Mouse (Mus musculus) cerebellum, adult 11 months (tissue): ENCODE data around the gene Etv6.

Experiments used
- DNase-seq: peaks from one replicate; pipeline ENCODE4 v3.0.0; 2022

Etv6 gene

DNA sequence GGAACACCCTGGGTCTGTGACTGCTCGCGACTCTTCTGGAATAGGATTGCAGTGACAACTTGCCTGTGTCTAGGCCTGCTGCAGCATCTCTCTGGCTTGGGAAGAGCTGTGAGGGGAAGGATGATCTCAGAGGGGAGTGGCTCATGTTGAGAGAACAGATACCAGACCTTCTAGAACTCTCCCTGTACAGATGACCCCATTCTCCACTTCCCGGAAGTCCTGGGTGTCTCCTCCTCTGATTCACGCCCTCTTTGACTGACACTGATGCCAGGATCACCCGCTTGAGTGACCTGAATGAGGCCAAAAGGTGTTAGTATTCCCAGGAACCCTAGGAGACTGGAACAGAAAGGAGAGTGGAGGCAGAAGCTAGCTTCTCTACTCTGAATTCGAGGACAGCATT is 137.9 kb downstream of the Etv6 start:
- DNase-seq: no peak

DNA sequence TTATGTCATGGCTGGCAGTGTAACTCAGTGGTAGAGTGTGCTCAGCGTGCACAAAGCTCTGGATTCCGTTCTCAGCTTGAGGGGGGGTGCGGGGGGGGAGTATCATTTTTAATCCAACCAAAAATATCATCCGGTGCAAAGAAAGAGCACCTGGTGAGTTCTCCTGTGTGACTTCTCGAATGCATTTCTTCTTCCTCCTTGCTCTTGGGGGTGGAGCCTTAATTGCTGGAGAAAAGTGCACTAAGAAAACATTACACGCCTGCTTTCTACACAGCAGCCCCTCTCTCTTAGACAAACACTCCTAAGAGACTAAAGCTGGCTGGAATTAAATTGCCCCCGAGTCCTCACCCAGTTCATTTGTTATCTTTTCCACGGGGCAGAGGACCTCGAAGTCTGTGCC is 139.6 kb downstream of the Etv6 start:
- no peak for DNase-seq

DNA sequence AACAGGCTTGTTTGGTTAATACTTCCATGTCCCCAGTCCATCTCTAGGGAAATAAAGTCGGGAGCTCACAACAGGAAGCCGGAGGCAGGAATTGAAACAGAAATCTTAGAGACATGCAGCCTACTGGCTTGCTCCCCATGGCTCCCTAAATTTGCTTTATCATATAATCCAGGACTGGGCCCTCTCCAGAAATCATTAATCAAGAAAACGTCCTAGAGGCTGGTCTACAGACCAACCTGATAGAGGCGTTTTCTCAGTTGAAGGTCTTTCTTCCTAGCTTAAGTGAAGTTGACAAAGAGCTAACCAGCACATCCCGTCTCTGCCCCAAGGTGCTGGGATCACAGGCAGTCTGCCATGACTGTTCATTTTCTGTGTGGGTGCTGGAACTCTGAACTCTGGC is 141.7 kb downstream of the Etv6 start:
- DNase-seq: no peak

DNA sequence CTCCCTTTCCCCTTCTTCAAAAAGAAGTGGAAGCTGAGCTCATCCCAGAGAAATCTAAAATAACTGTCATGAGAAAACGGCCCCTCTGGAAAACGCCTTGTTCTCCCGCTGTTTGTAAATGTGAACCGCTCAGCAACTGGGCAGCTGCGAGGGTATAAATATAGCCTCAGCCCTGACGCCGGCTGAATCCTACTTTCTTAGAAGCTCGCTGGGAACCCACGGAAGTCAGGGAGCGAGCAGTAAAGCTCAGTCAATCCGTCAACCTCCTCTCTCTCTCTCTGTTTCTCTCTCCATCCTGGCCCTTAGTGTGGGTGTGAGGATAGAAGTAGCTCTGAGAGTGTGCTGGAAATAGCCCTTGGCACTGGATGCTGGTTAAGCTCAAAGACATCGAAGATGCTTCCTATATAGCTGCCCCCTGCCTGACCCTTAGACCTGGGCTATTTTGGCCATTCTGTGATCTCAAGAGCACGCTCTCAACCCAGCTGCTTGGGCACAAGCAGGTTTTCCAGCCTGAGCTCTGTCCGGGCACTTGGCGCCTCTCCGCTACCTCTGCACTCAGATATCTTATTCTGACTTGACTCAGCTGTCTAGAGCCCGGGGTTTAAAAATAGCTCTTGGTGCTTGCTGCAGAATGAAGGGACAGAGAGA is 146.9 kb downstream of the Etv6 start:
- DNase-seq: no peak

DNA sequence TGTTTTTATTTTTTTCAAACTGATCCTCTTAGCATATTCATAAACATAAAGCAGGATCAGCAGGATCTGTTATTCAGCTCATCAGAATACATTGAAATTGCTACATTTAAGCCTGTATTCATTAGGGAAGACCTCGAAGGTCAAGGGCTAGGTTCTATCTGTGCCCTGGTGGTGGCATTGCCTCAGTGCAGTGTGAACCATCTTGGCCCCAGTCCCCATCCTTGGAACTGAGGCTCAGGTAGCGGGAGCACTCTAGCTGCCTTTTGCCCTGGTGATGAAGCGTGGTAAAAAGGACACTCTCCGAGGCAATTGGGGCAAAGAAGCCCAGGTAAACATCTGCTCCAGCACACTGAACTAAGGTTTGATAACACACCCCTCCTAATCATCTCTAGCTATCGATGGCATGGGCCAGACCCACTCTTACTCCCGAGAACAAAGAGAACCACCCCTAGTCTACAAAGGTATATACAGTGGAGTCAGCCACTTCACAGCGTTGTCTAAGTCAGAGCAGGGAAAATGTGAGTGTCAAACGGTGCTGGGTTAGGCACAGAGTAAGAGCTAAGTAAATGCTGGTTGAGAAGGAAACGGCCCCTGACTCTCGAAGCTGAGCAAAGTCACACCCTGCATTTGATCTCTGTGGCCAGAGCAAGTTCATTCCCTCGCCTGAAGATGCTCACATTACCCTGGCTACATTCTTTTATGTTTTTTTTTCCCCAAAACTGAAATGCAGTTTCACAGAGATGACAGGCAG is 148.3 kb downstream of the Etv6 start:
- no peak for DNase-seq

DNA sequence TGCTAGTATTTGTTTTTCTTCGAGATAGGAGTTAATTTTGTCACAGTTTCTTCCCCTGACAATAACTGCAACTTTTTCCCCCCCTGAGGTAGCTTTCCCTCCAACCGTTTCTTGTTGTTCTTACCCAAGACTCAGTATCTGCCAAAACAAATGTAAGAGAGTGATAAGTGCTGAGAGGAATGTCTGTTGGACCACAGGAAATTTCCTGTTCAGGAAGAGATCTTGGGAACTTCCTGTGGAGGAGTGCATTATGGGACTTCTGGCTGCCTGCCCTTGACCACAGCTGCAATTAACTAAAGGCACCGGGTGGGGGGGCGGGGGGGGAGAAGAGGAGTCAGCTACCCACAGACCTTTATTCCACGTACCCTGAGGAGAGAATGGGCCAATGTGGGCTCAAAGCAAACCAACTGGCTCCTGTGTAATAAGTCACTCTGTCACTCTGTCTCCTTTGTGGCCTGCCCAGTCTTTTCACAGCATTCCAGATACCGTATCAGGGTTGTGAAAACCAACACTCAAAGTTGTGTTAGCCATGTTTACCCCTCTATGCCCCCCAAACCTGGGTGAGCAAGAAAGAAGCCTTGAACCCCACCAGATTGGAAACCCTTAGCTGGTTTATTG is 150.9 kb downstream of the Etv6 start:
- no peak for DNase-seq

DNA sequence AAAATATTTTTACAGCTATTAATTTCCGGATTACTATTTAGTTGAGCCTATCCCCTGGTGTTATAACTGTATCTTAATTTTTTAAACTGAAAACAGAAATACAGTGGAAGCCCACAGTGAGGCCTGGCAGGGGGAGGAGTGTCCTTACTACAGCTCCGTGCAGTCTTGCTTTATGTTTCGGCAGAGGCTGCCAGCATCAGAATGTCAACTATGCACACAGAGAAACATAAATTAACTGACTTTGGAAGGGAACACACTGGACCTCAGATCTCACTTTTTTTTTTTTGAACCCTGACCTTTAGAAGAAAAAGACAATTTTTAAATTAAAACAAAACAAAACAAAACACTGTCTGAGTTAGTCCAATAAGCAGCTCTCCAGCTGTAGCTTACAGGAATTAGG is 153.2 kb downstream of the Etv6 start:
- no peak for DNase-seq

DNA sequence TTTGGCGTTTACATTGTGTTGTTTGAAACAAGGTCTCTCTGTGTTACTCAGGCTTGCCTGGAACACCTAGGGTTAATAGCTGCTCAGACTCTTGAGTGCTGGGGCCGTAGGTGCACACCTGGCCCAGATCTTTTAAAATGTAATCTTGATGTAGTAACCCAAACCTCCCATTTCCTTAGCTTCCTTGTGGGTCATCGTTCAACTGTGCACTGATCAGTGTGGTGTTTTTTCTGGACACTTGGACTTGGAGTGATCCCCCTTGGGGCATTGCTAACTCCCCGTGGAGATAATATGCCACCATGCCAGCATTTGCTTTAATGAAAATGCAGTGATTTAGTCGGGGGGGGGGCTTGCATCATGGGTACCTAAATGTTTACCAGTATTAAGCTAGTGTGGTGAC is 153.7 kb downstream of the Etv6 start:
- no peak for DNase-seq

DNA sequence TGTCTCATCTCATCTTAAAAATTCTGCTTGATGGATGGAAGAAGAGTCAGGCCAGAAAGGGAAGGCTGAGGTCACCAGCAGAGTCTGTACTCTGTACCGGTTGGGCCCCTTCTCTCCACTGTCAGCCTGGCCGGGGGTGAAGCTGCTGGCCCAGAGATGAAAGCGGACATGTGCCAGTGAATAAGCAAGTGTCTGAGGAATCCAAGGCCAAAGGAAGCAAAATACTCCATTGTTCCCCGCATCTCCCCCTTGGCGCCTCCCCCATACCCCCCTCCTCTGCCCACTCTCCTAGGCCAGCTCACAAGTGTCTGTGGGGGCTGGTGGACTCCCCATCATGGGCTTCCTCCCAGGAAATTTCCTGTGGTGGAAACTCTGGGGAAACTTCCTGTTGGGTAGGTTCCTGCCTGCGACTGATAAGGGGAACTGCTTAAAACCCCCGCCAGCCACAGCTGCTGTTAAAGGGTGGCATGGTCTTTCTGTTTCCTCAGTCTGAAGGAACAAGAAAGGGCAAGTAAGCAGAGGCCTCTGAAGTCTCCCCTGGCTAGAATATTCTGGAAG is 154.2 kb downstream of the Etv6 start:
- DNase-seq: no peak

DNA sequence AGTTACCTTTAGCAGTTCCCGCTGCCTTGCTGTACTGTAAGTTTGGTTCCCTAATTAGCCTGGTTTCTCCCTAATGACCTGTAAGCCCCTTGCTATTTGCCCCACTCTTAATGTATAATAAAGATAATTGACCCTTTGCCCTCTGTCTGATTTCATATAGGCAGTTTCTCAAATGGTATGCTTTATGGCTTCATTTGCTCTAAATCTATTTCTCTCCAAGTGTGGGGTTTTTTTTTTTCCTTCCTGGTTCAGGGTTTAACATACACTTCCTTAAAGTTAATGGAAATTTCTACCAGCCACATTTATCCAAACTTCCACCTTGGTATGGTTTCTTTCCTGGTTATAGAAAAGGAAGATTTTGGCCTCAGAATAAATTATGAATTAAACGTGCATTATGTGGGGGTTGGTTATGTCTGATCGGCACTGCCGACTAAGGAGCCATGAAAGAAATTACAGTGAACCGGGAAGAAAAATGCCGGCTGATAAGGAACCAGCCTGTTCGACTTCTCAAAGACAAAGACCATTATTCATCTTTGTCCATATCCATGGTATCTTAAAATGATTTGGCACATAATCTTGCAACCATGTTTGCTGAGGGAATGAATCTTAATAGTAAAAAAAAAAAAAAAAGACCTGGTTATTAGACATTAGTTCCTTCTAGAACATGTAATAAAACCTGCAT is 155.2 kb downstream of the Etv6 start:
- no peak for DNase-seq

DNA sequence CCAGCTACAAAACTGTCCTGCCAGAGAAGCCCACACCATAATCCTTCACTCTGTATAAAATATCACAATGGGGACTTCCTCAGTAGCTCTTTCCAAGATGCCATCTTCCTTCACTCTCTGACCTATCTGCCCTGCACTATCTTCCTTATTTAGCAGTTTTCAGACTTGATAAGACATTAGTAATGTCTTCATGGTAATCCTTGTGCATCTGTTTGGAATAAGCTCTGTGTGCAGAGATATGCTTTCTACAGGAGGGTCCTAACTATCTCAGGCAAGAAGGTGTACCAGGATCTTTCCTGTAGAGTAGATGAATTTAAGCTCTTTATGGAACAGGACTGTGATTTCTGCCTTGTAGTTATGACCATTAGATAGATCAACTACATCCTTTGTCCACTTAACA is 157.2 kb downstream of the Etv6 start:
- no peak for DNase-seq

DNA sequence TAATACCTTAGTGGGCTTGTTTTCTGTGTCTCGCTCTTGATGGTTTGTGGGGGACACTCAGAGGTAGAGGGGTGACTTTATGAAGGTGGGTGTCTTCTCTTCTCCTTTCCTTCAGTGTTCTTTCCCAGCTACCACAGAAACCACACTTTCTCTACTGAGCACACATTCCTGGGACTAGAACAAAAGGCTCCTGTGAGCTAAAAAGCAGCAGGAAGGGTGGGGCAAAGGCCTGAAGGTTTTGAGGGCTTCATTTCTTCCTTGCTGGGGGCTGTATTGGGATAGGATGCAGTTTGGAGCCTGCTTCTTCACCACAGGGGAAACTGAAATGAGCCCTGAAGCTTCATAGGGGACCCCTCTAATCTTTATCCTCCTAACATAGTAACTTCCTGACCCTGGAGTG is 164.4 kb downstream of the Etv6 start:
- DNase-seq: no peak

DNA sequence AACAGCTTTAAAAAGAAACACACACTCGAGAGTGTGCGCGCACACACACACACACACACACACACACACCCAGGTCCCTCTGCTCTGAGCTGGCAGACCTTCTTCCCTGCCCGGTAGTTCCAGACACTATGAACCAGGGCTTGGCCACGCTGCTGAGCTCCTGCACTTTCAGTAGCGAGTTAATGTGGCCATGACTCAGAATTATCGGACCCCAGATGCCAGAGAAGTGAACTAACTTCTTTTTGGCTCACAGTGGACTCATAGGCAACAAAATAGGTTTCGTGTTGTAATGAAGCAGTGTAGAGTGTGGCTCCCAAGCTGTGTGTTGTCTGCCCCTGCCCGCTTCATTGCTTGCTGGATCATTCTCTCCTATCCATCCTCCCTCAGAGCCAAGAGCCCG is 165.1 kb downstream of the Etv6 start:
- DNase-seq: no peak

DNA sequence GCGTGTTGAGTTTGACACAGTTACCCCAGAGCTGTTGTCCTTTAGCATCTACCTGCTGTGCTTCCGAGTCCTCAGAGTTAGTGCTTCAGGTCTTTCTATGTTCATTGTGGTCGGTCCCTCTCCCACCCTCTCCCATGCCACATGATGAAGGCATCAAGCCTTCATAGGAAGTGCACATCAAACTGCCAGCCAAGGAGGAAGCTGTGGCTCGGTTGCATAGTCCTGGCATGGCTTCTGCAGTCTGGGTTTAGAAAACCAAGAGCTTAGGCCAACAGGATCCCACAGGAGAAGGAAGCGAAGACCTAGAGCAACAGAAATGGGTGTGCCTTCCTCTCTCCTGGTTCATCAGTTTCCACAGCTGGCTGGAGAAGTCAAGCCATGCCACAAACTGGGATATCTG is 166.7 kb downstream of the Etv6 start:
- no peak for DNase-seq

DNA sequence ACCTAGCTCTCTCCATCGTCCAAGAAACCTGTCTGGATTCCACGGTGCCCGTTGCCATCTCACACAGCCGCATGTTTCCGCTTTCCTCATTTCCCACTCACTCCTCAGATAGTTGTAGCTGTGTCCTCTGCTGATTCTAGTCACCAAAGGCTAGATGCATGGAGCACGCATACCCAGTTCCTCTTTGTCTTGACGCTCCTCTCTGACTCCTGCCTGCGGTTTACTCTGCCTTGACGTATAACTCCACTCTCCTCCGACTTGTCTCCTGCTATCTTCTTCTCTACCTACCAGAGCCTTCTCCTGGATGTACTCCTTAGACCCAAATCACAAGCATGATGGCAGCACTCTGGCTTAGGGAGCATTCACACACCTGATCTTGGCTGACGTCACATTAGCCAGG is 169.7 kb downstream of the Etv6 start:
- DNase-seq: no peak

DNA sequence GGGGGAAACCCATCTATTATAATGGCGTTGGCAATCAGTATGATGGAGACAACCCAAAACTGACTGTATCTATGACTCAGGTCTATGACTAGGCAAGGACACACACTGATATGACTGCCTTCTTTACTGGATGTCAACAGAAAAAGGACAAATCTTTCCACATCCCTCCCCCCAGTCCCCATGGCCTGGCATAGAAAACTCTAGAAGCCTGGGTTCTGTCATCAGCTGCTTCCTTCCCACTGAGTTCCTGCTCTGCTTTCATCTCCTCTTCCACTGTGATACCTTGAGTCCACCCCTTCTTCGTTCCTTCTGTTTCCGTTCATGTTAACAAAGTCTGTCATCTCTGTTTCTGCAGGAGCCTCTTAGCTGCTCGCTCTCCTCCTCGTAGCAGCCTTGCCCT is 170.2 kb downstream of the Etv6 start:
- DNase-seq: no peak

DNA sequence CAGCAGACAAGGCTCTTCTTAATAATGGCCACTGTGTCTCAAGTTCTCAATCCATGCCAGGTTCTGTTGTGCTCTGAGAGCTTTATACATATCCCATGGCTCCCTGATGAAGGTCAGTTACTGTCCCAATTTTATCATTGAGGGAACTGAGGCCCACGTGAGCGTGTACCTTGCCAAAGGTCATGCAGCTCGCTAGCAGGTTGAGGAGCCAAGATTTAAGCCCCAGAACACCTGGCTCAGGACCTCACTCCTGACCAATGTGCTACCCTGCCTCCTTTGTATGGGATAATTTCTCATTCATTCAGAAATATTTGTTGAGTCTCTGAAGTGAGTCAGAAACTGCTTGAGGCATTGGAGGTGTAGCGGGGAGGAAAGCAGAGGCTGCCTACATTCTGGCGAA is 170.8 kb downstream of the Etv6 start:
- no peak for DNase-seq

DNA sequence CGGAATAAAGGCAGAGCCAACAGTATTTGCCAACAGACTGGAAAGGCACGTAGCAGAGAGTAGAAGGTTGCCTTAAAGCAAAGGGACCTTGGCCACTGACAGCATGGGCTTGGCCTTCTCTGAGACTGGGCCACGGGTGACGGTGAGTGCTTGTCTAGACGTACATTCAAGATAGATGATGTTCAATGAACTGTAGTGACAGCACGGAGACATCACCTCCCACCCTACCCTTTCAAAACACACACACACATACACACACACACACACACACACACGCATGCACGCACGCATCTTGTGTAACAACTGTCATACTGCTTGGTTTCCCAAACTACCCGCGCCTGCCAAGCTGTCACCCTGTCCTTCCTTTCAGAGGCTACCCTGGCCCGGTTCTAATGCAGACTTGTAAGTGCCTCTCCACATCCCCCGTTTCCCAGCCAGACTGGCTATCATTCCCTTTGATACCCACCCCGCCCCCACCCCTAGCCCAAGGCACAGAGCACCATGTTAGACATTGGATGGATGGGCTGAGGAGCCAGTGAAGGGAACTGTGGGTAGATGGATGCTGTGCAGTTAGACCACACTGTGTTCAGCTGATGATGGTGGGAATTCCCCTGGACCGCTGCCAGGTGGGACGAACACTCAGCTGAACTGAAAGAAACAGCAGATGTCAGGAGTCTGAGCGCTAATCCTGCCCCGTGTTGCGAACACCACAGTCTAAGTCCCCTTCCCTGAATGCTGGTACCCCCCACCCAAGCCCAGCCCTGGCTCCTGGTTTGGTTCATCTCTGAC is 172.1 kb downstream of the Etv6 start:
- no peak for DNase-seq

DNA sequence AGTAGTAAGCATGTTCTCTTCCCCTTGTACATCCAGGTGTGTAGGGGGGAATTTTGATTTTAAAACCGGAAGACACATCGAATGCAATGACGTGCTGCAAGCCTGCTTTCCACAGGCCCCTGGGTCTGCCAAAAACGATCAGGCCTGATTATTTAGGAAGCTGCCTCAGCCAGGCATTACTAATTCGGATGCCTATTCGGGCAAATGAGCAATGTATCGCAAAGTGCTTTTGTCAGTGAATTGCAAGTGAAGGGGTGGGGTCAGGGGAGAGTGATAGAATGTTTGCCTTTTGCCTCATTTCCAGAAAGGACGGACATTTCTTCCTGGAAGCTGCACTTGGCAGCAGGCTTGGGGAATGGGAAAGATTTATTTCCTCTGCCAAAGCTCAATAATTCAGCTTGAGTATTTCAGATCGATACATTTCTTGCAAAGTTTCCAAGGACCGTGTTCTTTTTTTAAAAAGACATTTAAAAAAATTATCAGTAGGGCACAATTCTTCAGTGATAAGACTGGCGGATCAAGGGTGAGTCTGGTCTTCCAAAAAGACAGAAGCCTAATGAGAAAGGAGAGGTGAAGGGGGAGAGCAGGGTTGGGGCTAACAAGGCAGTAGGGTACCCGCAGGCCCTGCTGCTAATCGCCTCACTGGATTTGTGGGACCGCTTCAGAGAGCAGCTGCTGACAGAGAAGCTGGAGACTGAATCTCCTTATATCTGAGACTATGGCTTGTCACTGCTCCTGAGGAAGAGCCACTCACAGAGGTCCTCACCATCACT is 172.9 kb downstream of the Etv6 start:
- DNase-seq: no peak

DNA sequence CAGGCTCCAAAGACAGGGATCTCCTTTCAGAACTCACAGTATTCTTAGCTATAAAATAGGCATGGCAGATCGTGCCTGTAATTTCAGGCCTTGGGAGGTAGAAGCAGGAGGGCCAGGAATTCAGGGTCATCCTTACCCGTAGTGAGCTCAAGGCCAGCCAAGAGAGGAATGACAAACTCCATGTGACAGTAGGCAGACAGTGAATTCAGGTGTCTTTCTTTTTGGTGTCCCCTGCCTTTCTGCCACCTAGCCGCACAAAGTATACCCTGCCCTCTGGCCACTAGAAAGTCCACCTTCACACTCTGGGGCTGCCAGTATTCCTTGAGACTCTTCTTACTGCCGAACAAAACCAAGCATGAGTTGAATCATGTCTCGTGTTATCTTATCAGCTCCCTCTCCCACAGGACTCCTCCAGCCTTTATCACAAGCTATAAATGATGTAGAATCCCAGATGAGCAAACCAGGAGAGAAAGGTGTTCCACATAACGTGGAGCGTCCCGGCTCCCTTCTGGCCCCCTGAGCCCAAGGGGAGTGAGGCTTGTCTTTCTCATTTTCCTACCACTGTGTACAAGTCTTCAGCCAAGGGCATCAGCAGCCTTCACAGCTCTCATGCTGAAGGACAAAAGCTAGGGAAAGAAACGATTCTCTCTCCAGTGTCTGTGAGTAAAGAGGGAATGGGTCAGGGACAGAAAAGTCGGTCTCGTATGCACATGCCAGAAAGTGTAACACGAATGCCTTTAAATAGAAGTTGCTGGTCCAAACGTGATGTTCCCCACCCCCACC is 175.4 kb downstream of the Etv6 start:
- DNase-seq: no peak

DNA sequence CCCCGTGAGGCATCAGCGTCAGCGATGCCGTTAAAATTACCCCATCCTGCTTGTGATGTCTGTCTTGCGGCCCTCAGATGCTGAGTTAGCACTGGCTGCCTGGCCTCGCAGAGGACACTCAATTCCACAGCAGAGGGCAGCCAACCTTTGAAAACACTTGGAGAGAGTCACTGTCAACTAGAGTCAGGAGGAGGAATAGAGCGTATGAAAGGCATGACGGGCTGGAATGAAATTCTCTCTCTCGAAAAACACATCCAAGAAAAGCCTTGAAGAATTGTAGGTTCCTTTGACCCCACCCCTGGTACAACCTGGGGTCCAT is 175.9 kb downstream of the Etv6 start:
- no peak for DNase-seq
